Mouse (Mus musculus) right cerebral cortex, postnatal 25 days (tissue): ENCODE data around the gene Cyp46a1.

Source experiments
- DNase-seq: peaks from one replicate; pipeline ENCODE4 v3.0.0; 2022

Cyp46a1 gene

DNA sequence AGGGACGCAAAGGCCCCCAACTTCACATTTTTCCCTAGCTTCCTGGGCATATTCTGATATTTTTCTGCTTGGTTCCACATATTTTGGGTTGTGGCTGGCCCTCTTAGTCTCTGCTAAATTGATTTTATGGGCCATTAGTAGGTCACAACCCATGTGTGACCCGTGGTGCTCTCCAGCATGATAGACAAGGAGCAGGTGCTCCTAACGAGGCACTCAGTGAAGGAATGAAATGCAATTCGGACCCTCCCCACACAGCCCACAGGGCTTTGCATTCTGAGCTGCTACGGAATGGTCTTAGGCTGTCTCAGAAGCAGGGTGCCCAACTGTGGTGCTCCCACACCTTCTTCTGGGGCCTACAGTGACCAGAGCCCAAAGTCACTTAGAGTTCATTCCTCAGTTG is 74.9 kb downstream of the Cyp46a1 start:
- DNase-seq = no peak

DNA sequence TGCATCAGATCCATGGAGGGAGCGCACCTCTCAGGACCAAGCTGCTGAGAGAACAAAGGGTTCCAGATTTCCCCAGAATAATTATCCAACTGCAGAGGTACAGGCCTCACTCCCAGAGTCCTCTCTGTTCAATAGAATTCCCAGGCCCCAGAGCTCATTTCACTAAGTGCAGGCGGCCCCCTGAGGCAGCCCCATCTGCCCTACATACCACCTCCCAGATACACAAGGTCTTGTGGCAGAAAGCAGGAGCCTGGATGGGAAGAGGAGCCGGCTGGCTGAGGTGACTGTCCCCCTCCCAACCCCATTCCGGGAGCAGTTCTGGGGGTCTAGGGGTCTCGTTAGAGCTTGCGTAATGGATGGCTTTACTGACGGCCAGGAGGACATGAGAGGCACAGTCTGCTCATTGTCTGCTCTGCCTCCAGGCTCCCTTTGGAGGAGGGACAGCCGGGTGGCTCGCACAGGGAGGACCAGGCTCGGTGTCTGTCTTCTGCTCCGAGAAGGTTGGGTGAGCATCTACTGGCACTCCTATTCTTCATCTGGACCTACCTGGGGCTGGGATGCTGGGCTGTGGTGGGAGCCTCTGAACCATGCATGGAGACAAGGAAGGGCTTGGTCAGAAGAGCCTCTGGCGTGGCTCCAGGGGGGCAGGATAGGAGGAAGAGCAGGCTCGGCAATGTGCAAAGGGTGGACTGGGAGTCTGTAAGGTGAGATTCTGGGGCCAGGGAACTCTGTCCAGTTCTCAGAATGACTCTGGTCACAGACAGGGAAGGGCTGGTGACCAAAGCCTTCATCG is 76.4 kb downstream of the Cyp46a1 start:
- no peak for DNase-seq
